In genomic region chr8:20598300-20599170, GRCm38 (mm10) we compare ENCODE assay signal across 11 mouse cellular contexts. TPM values are rescaled to one million over a fixed set of nuclear protein-coding genes. Genes with fewer than 3 reads are reported as not detected.
DNase-seq lines count a peak whose midpoint lies in the region; ATAC-seq and TF ChIP-seq lines count a peak whose summit lies in the region.
"Not testable (repeated sequence)": the region's sequence is repeated elsewhere in the genome, so short reads cannot be mapped to it uniquely, and the experiment has no call there.
"Had no signal": no experiment of that assay in that cellular context is flagged by ENCODE, and none has a peak within 500 bp of the region (broad histone marks: within the 10 kb centered on the region; RNA-seq: fewer than 3 reads in every experiment).

No protein-coding gene starts in this region.

- peak; percentile 48; the same call in 1 of the 2 replicates for ATAC-seq in cerebellum, adult (ENCODE audit: insufficient number of reproducible peaks, low FRiP score, low TSS enrichment)
- peak; percentile 77 for ATAC-seq in forebrain, embryonic 15.5 days (replicated peaks)
- ATAC-seq in hematopoietic stem cell, adult 5-6 weeks (replicated peaks in 1 of 2; ENCODE audit: insufficient read depth in 1 of 2, low FRiP score in 2 of 2, low TSS enrichment in 1 of 2, low read depth in 1 of 2, poor library complexity in 2 of 2, severe bottlenecking in 2 of 2), result peak; percentile 36 to 43; a peak in 2 of 4 replicates
- ATAC-seq in intestine, embryonic 16.5 days, result peak; percentile 76
- peak; percentile 78 for ATAC-seq in limb, embryonic 13.5 days (ENCODE audit: low FRiP score, low read depth)
- peak; percentile 82 for ATAC-seq in lung, embryonic 14.5 days (ENCODE audit: insufficient read depth)
- peak; percentile 86 for ATAC-seq in midbrain, embryonic 16.5 days
- peak; percentile 70; the same call in 1 of the 2 replicates for ATAC-seq in stomach, embryonic 15.5 days (ENCODE audit: insufficient read depth, low FRiP score, low read depth)

- not testable (repeated sequence) for TF ChIP-seq CTCF in lung, embryonic 14.5 days (IDR thresholded peaks at IDR 0.05; ENCODE audit: low read depth)

- H3K4me1 ChIP-seq in forebrain, embryonic 15.5 days; intestine, embryonic 16.5 days (ENCODE audit: control insufficient read depth, insufficient read depth, low read length); limb, embryonic 13.5 days; lung, embryonic 14.5 days (ENCODE audit: insufficient read depth); midbrain, embryonic 16.5 days (ENCODE audit: control insufficient read depth, insufficient read depth, low read length); stomach, embryonic 15.5 days: not testable (repeated sequence)

- H3K4me2 ChIP-seq in forebrain, embryonic 15.5 days (replicated peaks); intestine, embryonic 16.5 days (ENCODE audit: low read depth, low read length); limb, embryonic 13.5 days (replicated peaks); lung, embryonic 14.5 days; midbrain, embryonic 16.5 days (ENCODE audit: low read length); stomach, embryonic 15.5 days: not testable (repeated sequence)

- WGBS in forebrain, embryonic 15.5 days, result 82% methylated on average over 8 of the region's 10 CpGs
- WGBS in intestine, embryonic 16.5 days, result 74% methylated on average over 5 of the region's 10 CpGs
- WGBS in limb, embryonic 13.5 days, result 84% methylated on average over 9 of the region's 10 CpGs
- 79% methylated on average over 5 of the region's 10 CpGs for WGBS in lung, embryonic 14.5 days
- WGBS in midbrain, embryonic 16.5 days, result 79% methylated on average over 5 of the region's 10 CpGs
- WGBS in stomach, embryonic 15.5 days, result 75% methylated on average over 9 of the region's 10 CpGs

- not testable (repeated sequence) for DNase-seq in lung, embryonic 14.5 days

- H3K9me3 ChIP-seq in forebrain, embryonic 15.5 days; intestine, embryonic 16.5 days (ENCODE audit: control insufficient read depth, low read length); limb, embryonic 13.5 days; lung, embryonic 14.5 days (ENCODE audit: low read depth, low read length); midbrain, embryonic 16.5 days (replicated peaks; ENCODE audit: control insufficient read depth, low read length, poor library complexity, severe bottlenecking); stomach, embryonic 15.5 days: not testable (repeated sequence)

- H3K9ac ChIP-seq in forebrain, embryonic 15.5 days (replicated peaks); intestine, embryonic 16.5 days (ENCODE audit: low read depth, low read length); limb, embryonic 13.5 days; lung, embryonic 14.5 days; midbrain, embryonic 16.5 days (ENCODE audit: low read depth, low read length); stomach, embryonic 15.5 days: not testable (repeated sequence)

- not testable (repeated sequence) for H3K4me3 ChIP-seq in forebrain, embryonic 15.5 days; intestine, embryonic 16.5 days (ENCODE audit: low read length); limb, embryonic 13.5 days; lung, embryonic 14.5 days (ENCODE audit: low read depth, low read length); midbrain, embryonic 16.5 days (ENCODE audit: low read depth, low read length); stomach, embryonic 15.5 days (replicated peaks)

- H3K27me3 ChIP-seq in forebrain, embryonic 15.5 days; intestine, embryonic 16.5 days (replicated peaks; ENCODE audit: control insufficient read depth, insufficient read depth, low read length); limb, embryonic 13.5 days; lung, embryonic 14.5 days (ENCODE audit: insufficient read depth, low read length); midbrain, embryonic 16.5 days (ENCODE audit: control insufficient read depth, insufficient read depth, low read depth, low read length); stomach, embryonic 15.5 days (replicated peaks): not testable (repeated sequence)

- not testable (repeated sequence) for H3K36me3 ChIP-seq in forebrain, embryonic 15.5 days; intestine, embryonic 16.5 days (ENCODE audit: control insufficient read depth, insufficient read depth, low read length); limb, embryonic 13.5 days; lung, embryonic 14.5 days (ENCODE audit: insufficient read depth); midbrain, embryonic 16.5 days (ENCODE audit: control insufficient read depth, insufficient read depth, low read length); stomach, embryonic 15.5 days

- not testable (repeated sequence) for H3K27ac ChIP-seq in forebrain, embryonic 15.5 days (replicated peaks); intestine, embryonic 16.5 days (ENCODE audit: low read length); limb, embryonic 13.5 days; lung, embryonic 14.5 days (ENCODE audit: low read depth); midbrain, embryonic 16.5 days (ENCODE audit: low read length); stomach, embryonic 15.5 days

RNA-seq across cellular contexts. Expression of gene Gm21119, which starts 16.2 kb away (rescaled TPM):
- polyA plus RNA-seq in forebrain, embryonic 15.5 days (2015; fragmentation: Nextera tagmentation; extraction: Ambion mirVana), result 0.19 TPM in 1 of 2 replicates, not detected in the other
- total RNA-seq in hematopoietic stem cell, adult 5-6 weeks (2017), result not detected in 2 replicates
- polyA plus RNA-seq in intestine, embryonic 16.5 days (2015; fragmentation: Nextera tagmentation; extraction: Ambion mirVana), result 0.51 and 0.79 TPM in 2 replicates
- 0.10 and 0.20 TPM in 2 replicates for polyA plus RNA-seq in limb, embryonic 13.5 days (2015; fragmentation: Nextera tagmentation; extraction: Ambion mirVana)
- polyA plus RNA-seq in lung, embryonic 14.5 days (2014; fragmentation: Nextera tagmentation; extraction: Ambion mirVana), result 0.24 and 0.80 TPM in 2 replicates
- 0.24 TPM in 1 of 2 replicates, not detected in the other for polyA plus RNA-seq in midbrain, embryonic 16.5 days (2015; fragmentation: Nextera tagmentation; extraction: Ambion mirVana)
- 0.28 and 0.44 TPM in 2 replicates for polyA plus RNA-seq in stomach, embryonic 15.5 days (2015; fragmentation: Nextera tagmentation; extraction: Ambion mirVana)
- total RNA-seq: CH12.LX had no signal
- polyA plus RNA-seq: activated CD4-positive, CD25-positive, alpha-beta regulatory T cell, adult 4 months; large intestine, adult 2 months had no signal
